ENCODE assay signal across 13 mouse cellular contexts in the genomic region with DNA sequence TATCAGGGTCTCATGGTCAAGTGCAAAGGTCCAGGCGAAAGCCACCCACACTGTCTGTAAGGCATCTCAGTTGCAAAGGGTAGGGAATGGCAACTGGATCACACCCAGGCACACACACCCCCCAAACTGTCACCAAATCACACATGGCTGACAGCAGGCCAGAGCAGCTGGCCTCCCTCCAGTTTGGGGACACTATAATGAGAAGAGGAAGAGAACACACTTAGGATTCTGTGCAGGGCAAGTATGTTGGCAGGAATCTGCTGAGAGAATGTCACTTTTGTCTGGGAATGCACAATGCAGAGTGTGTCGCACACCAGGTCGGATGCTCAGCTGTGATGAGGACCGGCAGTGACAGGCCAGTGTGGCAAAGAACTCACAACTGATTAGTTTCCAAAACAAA.
A peak's percentile ranks its signal among the peaks of the same experiment; 100 is the strongest.
DNase-seq lines count a peak whose midpoint lies in the region; ATAC-seq lines count a peak whose summit lies in the region.
"Had no signal": no experiment of that assay in that cellular context is flagged by ENCODE, and none has a peak within 500 bp of the region (broad histone marks: within the 10 kb centered on the region; RNA-seq: fewer than 3 reads in every experiment).

No protein-coding gene starts in this region.

- no peaks in the 10 kb centered on the region for H3K9me3 ChIP-seq in hindbrain, embryonic 15.5 days
- H3K9me3 ChIP-seq in neural tube, embryonic 15.5 days (replicated peaks), result no peaks in the 10 kb centered on the region
- H3K9me3 ChIP-seq: liver, embryonic 15.5 days had no signal

- no peaks in the 10 kb centered on the region for H3K27me3 ChIP-seq in hindbrain, embryonic 15.5 days
- no peaks in the 10 kb centered on the region for H3K27me3 ChIP-seq in neural tube, embryonic 15.5 days (replicated peaks)
- H3K27me3 ChIP-seq: CH12.LX; liver, embryonic 15.5 days had no signal

- H3K4me1 ChIP-seq in hindbrain, embryonic 15.5 days (replicated peaks), result peaks cover 62% of the 10 kb centered on the region
- H3K4me1 ChIP-seq in neural tube, embryonic 15.5 days, result peaks cover 59% of the 10 kb centered on the region

- WGBS in hindbrain, embryonic 15.5 days, result 54% methylated on average over 4 of the region's 4 CpGs
- 63% methylated on average over 4 of the region's 4 CpGs for WGBS in neural tube, embryonic 15.5 days

- no peak overlapping the region for H3K4me2 ChIP-seq in hindbrain, embryonic 15.5 days
- H3K4me2 ChIP-seq in neural tube, embryonic 15.5 days, result no peak overlapping the region
- H3K4me2 ChIP-seq: liver, embryonic 15.5 days had no signal

- intact Hi-C loops in heart, postnatal 14 days (cut with DNase I), result loop anchor here (5.0 kb wide), 1 partner anchor 37 kb away; no protein-coding TSS in a partner anchor

- ATAC-seq in hindbrain, embryonic 15.5 days (ENCODE audit: low FRiP score, low read depth), result peak; percentile 65
- ATAC-seq in neural tube, embryonic 15.5 days (ENCODE audit: low FRiP score), result no peak

- H3K9ac ChIP-seq in hindbrain, embryonic 15.5 days, result no peak overlapping the region
- no peak overlapping the region for H3K9ac ChIP-seq in neural tube, embryonic 15.5 days (replicated peaks)
- H3K9ac ChIP-seq: liver, embryonic 15.5 days had no signal

- DNase-seq in heart, postnatal 14 days, result peak; percentile 48 to 72
- no peak for DNase-seq in heart, adult 8-10 months (ENCODE audit: low spot score)
- peak; percentile 38 to 62 for DNase-seq in lung, postnatal 4 days
- DNase-seq in lung, adult 18-20 months, result no peak
- DNase-seq in adrenal gland, adult 2 months, result no peak
- no peak for DNase-seq in T-cell, adult 2 months (ENCODE audit: low spot score)
- DNase-seq: spleen, adult 18-20 months; thymus, adult 18-20 months had no signal

- H3K36me3 ChIP-seq in hindbrain, embryonic 15.5 days, result no peaks in the 10 kb centered on the region
- H3K36me3 ChIP-seq in neural tube, embryonic 15.5 days, result no peaks in the 10 kb centered on the region
- H3K36me3 ChIP-seq: liver, embryonic 15.5 days had no signal

- H3K4me3 ChIP-seq in hindbrain, embryonic 15.5 days, result no peak overlapping the region
- no peak overlapping the region for H3K4me3 ChIP-seq in neural tube, embryonic 15.5 days (replicated peaks)
- H3K4me3 ChIP-seq: layer of hippocampus, adult 2 months; liver, embryonic 15.5 days had no signal

- no peak overlapping the region; the same call in 1 of the 2 replicates for H3K27ac ChIP-seq in hindbrain, embryonic 15.5 days (replicated peaks)
- peak overlapping the region; percentile 35; the same call in 1 of the 2 replicates for H3K27ac ChIP-seq in neural tube, embryonic 15.5 days (replicated peaks)
- H3K27ac ChIP-seq: layer of hippocampus, adult 2 months; liver, embryonic 15.5 days had no signal

Comparison
In these comparisons a context has a peak if more than half of its experiments do, and no peak if none do; other contexts are left out.
1. DNase-seq: peak in heart, postnatal 14 days (2 of 2) and lung, postnatal 4 days (2 of 2); none in heart, adult 8-10 months (single experiment), lung, adult 18-20 months (0 of 2), adrenal gland, adult 2 months (single experiment) and T-cell, adult 2 months (single experiment).